Mouse (Mus musculus): ENCODE data around the gene Gm13276.
"Not testable (repeated sequence)": the region's sequence is repeated elsewhere in the genome, so short reads cannot be mapped to it uniquely, and the experiment has no call there.

GRCm38 (mm10) chr4:88754818-88755340 is 30.6 kb upstream of the Gm13276 start, which contains the start of gene Gm13271:
- not testable (repeated sequence) for TF ChIP-seq GABPA (IDR thresholded peaks at IDR 0.05; ENCODE audit: low read depth, low read length); TAL1 (IDR thresholded peaks at IDR 0.05; ENCODE audit: low read length); TCF12 (IDR thresholded peaks at IDR 0.05; ENCODE audit: low read depth, low read length); ZC3H11A (IDR thresholded peaks at IDR 0.05; ENCODE audit: low read depth, low read length); CHD1 (IDR thresholded peaks at IDR 0.05; ENCODE audit: low read depth, low read length); USF1 (IDR thresholded peaks at IDR 0.05; ENCODE audit: low read depth, low read length)
